Mouse (Mus musculus) lung, postnatal 36 days (tissue): Measurements from ENCODE around the gene Sema5a.
"Not testable (repeated sequence)": the region's sequence is repeated elsewhere in the genome, so short reads cannot be mapped to it uniquely, and the experiment has no call there.

Experiments used
- DNase-seq: peaks from one replicate; pipeline ENCODE4 v3.0.0; 2022; ENCODE audit warnings: mixed read lengths

Gene Sema5a

DNA sequence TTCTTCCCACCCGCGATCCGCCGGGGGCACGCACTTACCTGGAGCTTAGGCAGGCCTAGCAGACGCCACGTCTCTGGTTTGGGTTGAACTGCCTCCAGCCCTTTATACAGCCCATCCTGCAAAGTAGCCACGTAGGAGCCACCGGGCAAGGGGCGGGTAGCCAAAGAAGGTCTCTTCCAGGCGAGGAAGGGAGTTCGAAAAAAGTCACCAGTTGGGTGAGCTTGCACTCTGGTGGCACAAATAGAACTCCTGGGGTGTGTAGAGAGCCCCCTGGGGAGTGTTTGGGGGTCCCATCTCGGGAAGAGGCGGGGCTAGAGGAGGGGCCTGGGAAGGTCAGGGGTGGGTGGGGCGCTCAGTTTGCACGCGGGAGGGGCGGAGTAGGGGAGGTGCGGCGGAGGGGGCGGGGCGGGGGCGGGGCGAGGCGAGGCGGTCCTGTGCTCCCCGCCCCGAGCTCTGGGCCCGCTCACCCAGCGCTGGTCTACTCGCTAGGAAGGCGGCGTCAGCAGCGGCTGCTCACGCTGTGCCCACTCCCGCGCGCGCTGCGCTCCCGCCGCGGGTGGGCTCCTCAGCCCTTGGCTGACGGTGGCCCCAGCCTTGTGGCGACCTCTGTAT is at the start of gene Sema5a:
Sema5a (plus strand) TSS at position 467 of the 612 bp plus-strand sequence.
- peak; percentile 73 for DNase-seq

DNA sequence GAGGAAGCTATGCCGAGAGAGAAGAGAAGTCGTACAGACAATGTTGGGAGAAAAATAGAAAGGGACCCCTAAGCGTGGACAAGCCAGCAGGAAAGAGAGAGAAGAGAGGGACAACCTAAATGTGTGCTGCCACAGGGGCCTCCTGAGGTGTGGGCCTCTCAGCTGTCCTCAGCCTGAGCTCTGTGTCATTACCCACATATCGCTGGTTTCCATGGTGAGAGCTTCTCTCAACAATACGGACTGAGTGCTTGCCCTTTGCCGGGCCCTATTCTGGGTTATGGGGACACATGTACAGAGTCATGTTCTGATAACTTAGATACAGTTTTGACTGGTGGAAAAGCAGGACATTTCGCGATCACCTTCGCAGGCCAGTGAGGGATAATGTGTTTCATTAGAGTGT is 46.5 kb upstream of the Sema5a start:
- DNase-seq, result no peak

DNA sequence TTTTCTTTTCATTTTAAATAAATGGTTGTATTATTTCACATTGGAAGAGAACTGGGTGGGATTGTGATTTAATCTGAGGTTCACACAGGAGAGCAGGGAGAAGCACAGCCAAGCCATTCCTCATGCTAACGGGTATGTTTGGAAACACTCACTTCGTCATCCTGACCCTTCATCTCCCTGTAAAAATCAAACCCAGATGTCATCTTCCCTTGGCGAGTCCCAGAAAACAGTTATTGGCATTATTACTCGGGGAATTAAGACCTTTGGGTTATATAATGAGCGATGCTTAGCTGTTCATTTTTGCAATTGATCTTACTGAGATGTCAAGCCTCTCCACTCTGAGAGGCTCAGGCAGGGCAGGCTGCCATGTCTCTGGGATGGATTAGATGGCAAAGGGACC is 46.0 kb upstream of the Sema5a start:
- no peak for DNase-seq

DNA sequence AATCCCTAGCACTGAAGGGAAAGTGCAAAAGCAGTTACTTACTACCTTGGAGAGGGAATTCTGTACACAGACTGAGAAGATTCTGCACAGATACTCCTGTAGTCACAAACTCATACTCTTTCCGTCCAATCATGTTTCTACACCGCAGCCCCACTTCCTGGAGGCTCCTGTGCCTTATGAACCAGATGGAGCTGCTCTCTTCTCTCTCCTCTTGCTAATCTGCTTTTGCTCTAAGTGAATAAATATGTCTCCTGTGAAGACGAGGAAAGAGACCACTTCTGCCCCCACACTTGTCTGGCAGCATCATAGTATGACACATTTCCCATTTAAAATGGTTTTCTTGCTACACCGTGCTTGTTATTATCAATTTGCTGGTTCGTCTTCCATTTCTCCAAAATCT is 41.4 kb upstream of the Sema5a start:
- no peak for DNase-seq

DNA sequence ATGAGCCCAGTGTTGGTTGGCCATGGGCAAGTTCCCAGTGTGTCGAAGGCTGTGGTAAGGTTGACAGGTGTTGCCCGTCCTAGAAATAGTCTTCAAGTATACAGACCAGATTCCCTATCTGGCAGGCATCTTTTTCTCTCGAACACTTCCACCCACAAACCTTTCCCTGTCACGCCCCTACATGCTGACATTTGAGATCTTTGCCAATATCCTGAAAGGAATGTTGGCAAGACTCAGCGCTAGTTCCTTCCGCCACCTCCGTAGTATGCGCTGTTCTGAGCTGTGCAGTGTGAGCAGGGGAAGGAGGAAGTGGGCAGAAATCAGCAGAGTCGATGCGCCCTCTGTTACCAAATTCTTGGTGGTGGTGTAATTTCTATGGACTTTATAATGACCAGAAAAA is 39.7 kb upstream of the Sema5a start:
- no peak for DNase-seq

DNA sequence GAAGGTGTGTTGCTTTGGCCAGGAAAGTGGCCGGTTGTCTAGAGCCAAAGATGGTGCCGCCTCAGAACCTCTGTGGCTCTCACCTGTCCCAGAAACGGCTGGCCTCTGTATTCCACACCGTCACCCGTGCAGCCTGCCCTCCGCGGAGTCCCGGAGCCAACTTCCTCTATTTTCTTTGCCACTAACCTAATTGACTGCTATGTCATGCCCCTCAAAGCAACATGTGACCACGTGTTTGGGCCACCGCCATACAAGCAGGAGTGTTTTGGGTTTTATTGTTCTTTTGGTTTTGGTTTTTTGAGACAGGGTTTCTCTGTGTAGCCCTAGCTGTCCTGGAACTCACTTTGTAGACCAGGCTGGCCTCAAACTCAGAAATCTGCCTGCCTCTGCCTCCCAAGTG is 29.9 kb upstream of the Sema5a start:
- DNase-seq, result not testable (repeated sequence)

DNA sequence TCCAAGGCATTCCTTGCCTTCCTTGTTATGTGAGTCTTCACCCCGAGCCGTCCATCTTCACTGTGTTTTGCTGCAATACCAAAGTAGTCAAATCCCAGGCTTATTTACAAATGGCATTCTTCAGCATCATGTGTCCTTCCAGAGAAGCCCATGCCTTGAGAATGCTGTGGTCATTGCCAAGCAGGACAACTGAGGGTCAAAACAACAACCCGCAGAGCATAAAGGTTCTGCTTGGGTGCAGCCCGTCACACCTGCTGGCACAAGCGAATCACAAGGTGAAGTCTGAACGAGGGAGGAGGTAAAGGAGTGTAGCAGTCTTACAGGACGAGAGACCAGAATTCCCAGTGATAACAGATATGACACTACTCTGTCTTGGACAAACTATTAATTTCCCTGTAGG is 21.6 kb upstream of the Sema5a start:
- no peak for DNase-seq

DNA sequence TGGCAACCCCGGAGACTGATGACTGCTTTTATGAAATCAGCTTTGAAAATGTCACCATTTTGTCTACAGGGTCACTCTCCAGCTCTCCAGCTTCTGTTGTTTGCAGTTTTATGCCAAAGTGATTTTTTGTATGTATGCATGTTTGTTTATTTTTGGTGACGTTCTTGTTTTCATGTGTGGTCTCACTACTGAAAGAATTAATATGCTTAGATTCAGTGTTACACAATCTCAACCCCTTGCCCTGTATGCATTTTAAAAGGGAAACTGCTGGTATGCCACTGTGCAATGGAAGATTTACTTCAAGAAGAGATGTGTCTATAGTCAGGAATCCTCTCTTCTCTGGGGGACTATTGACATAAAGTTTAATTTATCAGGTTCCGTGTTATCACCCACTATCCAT is 19.2 kb upstream of the Sema5a start:
- DNase-seq, result no peak

DNA sequence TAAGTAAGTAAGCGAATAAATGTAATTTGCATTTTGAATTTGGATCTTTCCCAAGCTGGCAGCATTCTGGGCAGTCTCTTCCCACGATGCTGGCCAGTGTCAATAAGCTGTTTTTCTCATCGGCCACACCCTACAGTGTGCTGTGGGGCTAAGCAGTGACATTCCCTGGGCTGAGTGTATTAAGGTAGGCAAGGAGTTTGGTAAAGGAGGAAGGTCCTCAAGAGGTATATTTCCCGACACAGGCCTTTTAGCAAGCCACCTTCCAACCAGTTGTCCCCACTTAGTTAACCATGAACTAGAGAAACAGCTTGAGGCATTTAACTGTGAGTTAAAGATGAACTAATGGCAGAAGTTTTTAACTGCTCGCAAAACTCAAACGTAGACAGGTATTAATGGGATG is 18.2 kb upstream of the Sema5a start:
- DNase-seq, result no peak

DNA sequence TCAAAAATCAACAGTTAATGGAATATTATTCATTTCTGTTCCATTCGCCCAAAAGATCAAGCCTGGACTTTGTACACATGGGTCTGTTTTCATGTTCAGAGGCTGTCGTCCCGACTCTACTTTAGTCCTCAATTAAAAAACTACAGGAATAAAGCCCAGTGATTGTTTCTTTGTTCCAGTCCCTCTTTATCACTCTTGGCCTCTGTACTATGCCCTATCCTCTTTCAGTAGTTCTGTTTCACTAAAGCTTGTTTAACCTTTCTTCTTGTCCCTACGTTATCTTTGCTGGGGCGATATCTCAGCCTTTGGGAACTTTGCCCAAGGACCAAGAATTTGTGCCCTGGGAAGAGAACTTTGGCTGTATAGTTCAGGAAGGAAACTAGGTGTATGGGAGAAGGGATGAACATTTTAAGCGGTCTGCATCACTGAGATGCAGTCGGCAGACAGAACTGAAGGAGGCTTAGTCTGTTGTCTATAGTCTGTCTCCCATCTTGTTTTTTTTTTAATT is 17.7 kb upstream of the Sema5a start:
- DNase-seq, result no peak

DNA sequence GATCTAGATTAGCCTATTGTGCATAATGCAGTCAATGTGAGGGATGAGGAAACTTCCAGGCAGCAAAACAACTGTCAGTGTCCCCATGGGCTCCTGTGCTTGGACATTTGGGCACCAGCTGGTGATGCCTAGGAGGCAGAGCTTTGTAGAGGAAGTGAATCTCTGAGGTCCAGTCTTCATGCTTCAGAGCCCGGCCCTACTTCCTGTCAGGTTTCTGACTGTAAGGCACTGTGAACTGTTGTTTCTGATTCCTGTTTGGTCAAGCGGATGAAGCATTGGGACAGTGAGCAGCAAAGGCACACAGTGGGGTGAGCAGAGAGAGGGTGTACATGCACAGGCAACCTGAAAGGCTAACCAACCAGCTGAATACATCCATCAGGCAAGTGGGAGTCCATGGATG is 14.5 kb upstream of the Sema5a start:
- no peak for DNase-seq

DNA sequence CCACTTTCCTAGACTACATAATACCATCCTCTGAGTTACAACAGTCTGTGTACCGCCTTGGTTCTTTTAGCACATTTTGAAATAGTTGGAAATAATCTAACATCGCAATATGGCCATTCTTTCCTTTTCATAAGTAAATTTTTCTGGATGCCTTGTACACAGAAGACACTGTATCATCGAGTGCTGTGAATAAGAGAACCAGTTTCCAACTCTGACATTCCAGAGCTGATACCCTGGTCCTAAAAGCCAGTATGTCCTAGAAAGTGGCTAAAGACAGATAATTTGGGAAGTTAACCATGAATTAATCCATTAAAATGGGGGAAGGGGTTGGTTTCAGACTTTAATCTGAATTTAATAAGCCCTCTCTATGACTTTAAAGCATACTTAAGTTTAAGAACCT is 12.4 kb upstream of the Sema5a start:
- DNase-seq, result no peak

DNA sequence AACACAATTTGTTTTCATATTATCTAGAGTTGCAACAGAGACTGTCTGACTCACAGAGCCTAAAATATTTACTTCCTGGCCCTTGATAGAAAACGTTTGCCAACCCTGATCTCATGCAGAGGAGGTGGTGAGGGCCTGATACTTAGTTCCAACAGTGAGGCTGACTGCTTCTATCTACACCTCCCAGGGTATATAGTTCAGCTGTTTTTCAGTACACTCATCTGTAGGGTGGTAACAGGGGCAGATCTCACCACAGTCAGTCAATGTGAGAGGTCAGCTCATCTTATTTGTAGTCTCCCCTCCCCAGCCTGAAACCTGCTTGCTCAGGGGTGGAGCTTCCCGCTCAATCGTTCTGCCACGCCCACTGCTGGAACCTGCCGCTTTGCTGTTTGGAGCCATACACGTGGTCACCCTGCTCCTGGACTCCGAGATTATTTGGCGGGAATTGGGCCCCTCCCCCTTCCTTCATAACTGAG is 11.9 kb upstream of the Sema5a start:
- DNase-seq, result peak; percentile 68

DNA sequence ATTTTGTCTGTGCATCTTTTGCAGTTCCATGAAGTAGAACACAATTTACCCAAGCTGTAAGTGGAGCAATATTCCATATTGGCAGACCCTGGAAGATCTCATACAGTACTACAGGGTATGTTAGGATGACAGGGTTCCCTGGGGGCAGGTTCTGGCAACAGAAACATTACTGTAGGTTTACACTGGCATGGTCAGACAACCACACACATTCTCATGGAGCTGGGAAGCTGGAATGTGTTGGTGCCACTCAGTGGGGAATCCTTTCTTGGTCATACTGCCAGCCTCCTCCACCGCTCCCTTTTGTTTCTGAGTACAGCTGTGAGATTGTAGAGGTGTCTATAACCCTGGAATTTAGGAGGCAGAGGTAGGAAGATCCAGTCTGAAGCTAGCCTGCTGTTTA is 11.2 kb upstream of the Sema5a start:
- DNase-seq, result no peak

DNA sequence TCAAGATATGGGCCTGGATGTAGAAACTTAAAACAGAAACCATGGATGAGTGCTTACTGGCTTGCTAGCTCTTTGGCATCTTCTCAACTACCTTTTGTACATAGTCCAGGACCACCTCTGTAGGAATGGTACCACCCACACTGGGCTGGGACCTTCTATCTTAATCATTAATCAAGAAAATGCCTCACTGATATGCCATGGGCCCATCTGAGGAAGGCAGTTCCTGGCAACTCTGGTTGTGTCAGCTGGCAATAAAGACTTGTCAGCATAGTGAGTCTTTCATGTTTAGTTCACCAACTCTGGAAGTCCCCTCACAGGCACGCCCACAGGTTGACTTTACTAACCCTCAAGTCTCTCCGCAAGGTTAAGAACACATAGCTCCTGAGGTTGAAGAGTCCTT is 5.5 kb upstream of the Sema5a start:
- DNase-seq, result no peak

DNA sequence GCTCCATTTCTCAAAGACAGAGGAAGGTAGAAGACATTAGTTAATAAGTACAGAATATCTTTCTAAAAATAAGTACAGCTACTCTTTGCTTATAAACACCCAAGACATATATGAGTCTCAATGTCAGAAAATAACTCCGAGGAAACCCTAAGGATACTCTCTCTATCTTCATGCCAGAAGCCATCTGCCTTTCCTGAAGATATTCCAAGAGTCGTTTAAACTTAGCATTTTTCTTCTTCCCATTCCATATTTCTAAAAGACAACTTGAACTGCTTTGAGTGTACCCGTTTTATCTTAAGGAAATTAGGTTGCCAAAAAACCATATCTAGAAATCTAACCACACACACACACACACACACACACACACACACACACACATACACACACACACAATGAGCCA is 4.5 kb upstream of the Sema5a start:
- no peak for DNase-seq

DNA sequence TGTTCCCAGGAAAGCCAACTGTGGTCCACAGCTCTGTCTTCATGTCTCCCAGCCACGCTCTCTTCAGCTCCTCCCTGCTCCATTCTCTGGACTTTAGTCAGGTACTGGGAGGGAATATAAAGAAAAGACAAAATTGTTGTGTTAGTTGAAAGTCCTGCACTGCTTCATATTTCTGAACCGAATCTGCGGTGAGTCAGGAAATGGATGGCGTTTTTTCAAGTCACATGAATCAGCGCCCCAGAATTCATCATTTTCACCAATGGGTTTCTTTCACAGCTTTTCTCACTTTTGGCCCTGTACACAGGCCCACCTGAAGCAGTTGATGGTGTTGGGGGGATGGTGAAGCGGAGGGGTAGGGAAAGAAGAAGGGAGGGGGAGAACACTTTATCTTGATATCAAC is 2.9 kb upstream of the Sema5a start:
- no peak for DNase-seq

DNA sequence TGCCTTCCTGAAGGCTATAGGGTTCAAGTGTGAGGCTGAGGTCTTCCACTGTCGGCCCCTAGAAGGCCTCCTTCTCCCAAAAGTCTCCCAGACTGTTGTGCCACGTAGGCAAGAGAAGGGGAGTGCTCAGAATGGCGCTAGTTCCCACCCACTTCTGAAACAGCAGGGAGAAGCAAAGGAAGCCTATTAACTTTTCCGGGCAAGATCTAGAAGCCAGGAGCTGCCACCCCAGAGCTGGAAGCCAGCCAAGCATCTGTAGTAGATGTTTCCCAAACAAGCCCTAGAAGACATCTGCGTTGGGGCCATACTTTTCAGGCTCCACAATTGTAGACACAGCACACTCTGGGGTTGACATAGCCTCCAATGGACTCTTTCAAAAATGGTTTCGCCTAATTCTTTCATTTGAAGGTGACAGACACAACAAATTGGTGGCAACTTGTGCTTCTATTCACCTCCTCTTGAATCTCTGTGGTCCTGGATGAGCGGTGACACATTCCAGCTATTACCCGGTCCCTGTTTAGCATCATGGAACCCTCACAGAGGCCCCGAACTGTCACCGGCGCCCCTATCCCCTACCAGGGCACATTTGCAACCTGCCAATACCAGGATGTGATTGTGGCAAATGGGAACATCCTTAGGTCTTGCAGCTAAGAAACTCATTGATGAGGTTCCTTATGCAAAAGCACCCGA is 1.4 kb upstream of the Sema5a start:
- DNase-seq, result peak; percentile 68

DNA sequence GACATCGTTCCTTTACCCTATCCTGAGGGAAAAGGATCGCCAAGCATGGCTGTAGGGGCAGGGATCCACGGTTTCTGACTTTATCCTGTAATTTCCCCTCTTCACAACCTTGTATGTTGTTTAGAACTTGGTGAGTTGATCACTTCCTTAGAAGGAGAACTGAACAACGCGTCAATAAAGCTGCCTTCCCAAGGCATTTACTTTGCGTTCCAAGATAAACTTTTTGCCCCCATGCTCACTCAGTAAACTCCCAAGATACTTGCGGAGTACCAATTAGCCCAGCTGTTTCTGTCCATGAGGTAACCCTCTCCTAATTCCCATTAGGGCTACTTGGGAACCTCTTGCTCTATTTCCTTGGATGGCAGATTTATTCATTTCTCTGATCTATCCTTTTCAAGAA is 786 bp upstream of the Sema5a start:
- no peak for DNase-seq

DNA sequence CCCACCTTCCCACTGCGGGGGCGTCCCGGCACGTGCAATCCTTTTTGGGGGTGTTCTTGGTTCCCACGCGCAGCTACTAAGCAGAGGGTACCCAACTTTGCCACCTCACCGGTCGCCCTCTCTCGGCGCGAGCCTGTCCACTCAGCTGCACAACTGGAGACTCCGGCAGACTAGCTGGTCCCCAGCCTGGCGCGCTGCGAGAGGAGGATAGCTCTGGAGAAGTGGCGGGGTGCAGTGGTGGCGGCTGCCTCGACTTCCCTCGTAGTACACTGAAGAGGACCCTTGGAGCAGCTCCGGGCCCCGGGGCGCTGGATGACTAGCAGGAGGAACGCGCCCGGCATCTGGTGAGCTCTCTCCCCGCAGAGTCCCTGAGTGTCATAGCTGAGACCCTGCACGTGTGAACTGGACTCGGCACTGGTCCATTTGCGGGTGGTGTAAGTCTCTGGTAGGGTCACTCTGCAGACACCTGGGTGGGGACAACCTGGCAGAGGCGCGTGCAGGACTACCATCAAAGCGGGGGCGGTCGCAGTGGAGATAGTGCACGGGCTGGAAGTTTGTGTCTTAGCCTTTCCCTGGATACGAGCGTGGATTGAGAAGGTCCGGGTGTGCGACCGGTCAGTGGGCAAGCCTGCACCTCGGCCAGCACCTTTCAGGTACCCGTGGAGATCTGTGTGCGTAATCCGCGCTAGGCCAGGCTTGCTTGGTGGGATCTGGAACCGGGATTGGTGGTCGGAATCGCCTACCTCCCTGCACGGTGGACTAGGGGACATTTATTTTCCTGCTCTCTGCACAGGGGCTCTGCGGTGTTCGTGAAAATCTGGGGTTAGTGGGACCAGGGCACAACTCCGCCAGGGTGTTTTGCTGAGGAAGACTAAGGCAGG is 586 bp downstream of the Sema5a start:
- DNase-seq, result peak; percentile 15

DNA sequence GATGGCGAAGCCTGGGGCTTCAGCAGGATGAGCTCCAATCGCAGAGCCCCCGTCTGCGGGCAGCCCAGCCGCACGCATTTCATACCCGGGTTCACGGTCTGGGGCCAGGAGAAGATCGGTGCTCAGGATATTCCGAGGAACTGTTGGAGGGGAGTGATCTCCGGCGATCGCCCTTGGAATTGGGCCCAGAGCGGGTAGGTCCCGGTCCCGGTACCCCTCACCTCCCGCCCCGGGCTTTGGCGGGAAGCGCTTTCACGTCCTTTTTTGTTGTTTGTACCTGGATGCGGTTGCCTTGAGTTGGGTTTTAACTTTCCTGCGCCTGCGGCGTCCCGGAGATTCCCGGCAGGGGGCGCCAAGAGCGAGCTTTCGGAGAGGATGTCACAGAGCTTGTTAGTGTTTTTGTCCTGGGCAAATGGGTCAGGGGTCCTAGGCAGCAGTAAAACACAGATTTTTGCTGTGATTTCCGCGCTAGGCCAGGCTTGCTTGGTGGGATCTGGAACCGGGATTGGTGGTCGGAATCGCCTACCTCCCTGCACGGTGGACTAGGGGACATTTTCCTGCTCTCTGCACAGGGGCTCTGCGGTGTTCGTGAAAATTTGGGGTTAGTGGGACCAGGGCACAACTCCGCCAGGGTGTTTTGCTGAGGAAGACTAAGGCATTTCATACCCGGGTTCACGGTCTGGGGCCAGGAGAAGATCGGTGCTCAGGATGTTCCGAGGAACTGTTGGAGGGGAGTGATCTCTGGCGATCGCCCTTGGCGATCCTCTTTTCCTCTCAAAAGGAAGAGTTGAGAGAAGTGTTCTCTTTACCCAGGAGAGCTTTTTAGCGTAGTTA is 1.4 kb downstream of the Sema5a start:
- DNase-seq, result peak; percentile 88

DNA sequence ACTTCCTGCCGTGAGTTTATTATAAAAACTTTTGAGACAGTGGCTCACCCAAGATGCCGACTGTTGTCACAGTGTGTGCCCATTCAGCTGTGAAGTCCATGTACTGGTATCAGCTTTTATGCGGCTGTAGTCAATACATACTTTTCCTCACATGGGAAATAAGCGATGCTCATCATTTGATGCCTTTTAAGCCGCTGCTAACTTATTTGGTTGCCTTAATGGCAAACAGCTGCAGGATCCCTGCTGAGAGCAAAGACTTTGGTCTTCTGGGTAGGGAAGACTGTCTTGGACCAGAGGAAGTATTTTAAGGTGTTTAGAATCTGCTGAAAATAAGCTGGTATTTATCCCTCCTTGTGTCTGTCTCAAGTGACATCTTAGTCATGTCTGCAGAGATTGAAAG is 2.7 kb downstream of the Sema5a start:
- DNase-seq, result no peak

DNA sequence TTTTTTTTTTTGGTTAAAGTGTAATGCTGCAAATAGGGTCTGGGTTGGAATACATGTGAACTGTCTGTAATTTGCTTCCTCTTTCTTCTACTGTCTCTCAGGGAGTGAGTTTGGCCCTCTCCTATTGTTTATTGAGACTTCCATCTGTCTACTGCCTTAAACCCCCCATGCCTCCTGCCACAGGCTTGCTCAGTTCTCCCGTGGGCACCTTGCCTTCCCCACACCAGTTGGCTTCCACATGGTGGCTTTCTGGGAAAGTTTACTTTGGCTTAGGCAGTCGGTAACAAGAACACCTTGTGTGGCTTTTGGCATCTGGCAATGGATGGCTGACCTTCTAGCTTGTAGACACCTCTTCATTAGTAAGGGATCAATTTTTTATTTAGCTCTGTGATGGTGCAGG is 10.2 kb downstream of the Sema5a start:
- DNase-seq, result no peak
